Mouse (Mus musculus) urinary bladder, adult 2 months (tissue): ENCODE data around the gene Hmgcs1. TPM values are rescaled to one million over a fixed set of nuclear protein-coding genes. Genes with fewer than 3 reads are reported as not detected.
"Not testable (repeated sequence)": the region's sequence is repeated elsewhere in the genome, so short reads cannot be mapped to it uniquely, and the experiment has no call there.

Experiments used
- DNase-seq: peaks from one replicate; pipeline ENCODE4 v3.0.0; 2022; ENCODE audit warnings: low spot score
- polyA plus RNA-seq: library from polyadenylated mRNA; depleted of rRNA; stranded (reverse); fragments of >200 nt; gene quantifications from 2 replicates; pipeline ENCODE4 v1.2.3, GENCODE M21; 2012

The Hmgcs1 gene
- polyA plus RNA-seq, 1 experiment: 74.9 TPM

- DNase-seq: not testable (repeated sequence)
Observed at GRCm38 (mm10) chr13:119706278-119706880, 16.2 kb downstream of the Hmgcs1 start.

- no peak for DNase-seq
Observed at GRCm38 (mm10) chr13:119706953-119707352, 16.8 kb downstream of the Hmgcs1 start.

- DNase-seq: no peak
Observed at GRCm38 (mm10) chr13:119707906-119708305, 17.7 kb downstream of the Hmgcs1 start.

- no peak for DNase-seq
Observed at GRCm38 (mm10) chr13:119708941-119709340, 18.8 kb downstream of the Hmgcs1 start.

GRCm38 (mm10) chr13:119709388-119710267, 19.4 kb downstream of the Hmgcs1 start:
- DNase-seq: no peak

GRCm38 (mm10) chr13:119710268-119710610, 20.1 kb downstream of the Hmgcs1 start:
- DNase-seq: no peak

- DNase-seq: no peak
Observed at GRCm38 (mm10) chr13:119712463-119712862, 22.3 kb downstream of the Hmgcs1 start.

- DNase-seq: no peak
Observed at GRCm38 (mm10) chr13:119713107-119713787, 23.1 kb downstream of the Hmgcs1 start.

- DNase-seq: no peak
Observed at GRCm38 (mm10) chr13:119713821-119714220, 23.6 kb downstream of the Hmgcs1 start.

- DNase-seq: no peak
Observed at GRCm38 (mm10) chr13:119716105-119716504, 25.9 kb downstream of the Hmgcs1 start.

- no peak for DNase-seq
Observed at GRCm38 (mm10) chr13:119722447-119722846, 32.3 kb downstream of the Hmgcs1 start.

- DNase-seq: no peak
Observed at GRCm38 (mm10) chr13:119723368-119723767, 33.2 kb downstream of the Hmgcs1 start.

- DNase-seq: no peak
Observed at GRCm38 (mm10) chr13:119724541-119724940, 34.4 kb downstream of the Hmgcs1 start.

GRCm38 (mm10) chr13:119727608-119728387, 37.6 kb downstream of the Hmgcs1 start:
- DNase-seq: no peak

- DNase-seq: no peak
Observed at GRCm38 (mm10) chr13:119729406-119729805, 39.2 kb downstream of the Hmgcs1 start.

GRCm38 (mm10) chr13:119731448-119731847, 41.3 kb downstream of the Hmgcs1 start:
- no peak for DNase-seq

- no peak for DNase-seq
Observed at GRCm38 (mm10) chr13:119741390-119742237, 51.4 kb downstream of the Hmgcs1 start.

GRCm38 (mm10) chr13:119742711-119743415, 52.7 kb downstream of the Hmgcs1 start:
- DNase-seq: no peak

- no peak for DNase-seq
Observed at GRCm38 (mm10) chr13:119743470-119743869, 53.3 kb downstream of the Hmgcs1 start.

GRCm38 (mm10) chr13:119746930-119747329, 56.8 kb downstream of the Hmgcs1 start:
- no peak for DNase-seq
